Mouse (Mus musculus) ES-E14 (cell line): Measurements from ENCODE around the gene Sec23a. TPM values are rescaled to one million over a fixed set of nuclear protein-coding genes. Genes with fewer than 3 reads are reported as not detected.
A peak's percentile ranks its signal among the peaks of the same experiment; 100 is the strongest.
"Not testable (repeated sequence)": the region's sequence is repeated elsewhere in the genome, so short reads cannot be mapped to it uniquely, and the experiment has no call there.

ENCODE experiments used
- DNase-seq: peaks from one replicate; pipeline ENCODE4 v3.0.0-alpha.2; 2013; ENCODE audit warnings: low read depth, low spot score
- H3K27ac ChIP-seq: 2 replicates; pipeline ENCODE4 v1.5.1; 2012; ENCODE audit warnings: low read depth, mild to moderate bottlenecking, low read length, moderate library complexity, mixed read lengths; ENCODE audit not compliant: poor library complexity, insufficient read depth, severe bottlenecking
- H3K36me3 ChIP-seq: 2 replicates; pipeline ENCODE4 v1.6.1; 2012; ENCODE audit warnings: mild to moderate bottlenecking, low read length, moderate library complexity, mixed read lengths; ENCODE audit not compliant: control insufficient read depth, poor library complexity, insufficient read depth, severe bottlenecking
- H3K4me1 ChIP-seq, 2 experiments: fragments of 150-350 bp in 1 of 2; sonication (generic) in 1 of 2; 2 replicates each; pipeline ENCODE4 v1.6.1; 2012; ENCODE audit warnings: low read length in 2 of 2, mild to moderate bottlenecking in 1 of 2, mixed read lengths in 1 of 2; ENCODE audit not compliant: control insufficient read depth in 2 of 2, insufficient read depth in 2 of 2, poor library complexity in 1 of 2
- H3K4me3 ChIP-seq, 2 experiments: fragments of 150-350 bp in 1 of 2; sonication (generic) in 1 of 2; 2 replicates each; pipeline ENCODE4 v1.5.1; 2012; ENCODE audit warnings: low read length in 2 of 2, low read depth in 1 of 2, mild to moderate bottlenecking in 1 of 2, mixed read lengths in 1 of 2; ENCODE audit not compliant: insufficient read depth in 1 of 2, poor library complexity in 1 of 2, severe bottlenecking in 1 of 2
- H3K9ac ChIP-seq: 2 replicates; pipeline ENCODE4 v1.6.1; 2012; ENCODE audit warnings: low read depth, mild to moderate bottlenecking, low read length, mixed read lengths; ENCODE audit not compliant: poor library complexity, insufficient read depth, severe bottlenecking
- H3K9me3 ChIP-seq: fragments of 150-350 bp; sonication (generic); 2 replicates; pipeline ENCODE4 v1.6.1; 2012; ENCODE audit warnings: low read depth, mild to moderate bottlenecking, low read length; ENCODE audit not compliant: control insufficient read depth, insufficient read depth
- CHD2 ChIP-seq: IDR thresholded peaks from 2 replicates; pipeline ENCODE4 v1.6.1; 2014; ENCODE audit warnings: mild to moderate bottlenecking, low read depth, low read length, inconsistent platforms
- HCFC1 ChIP-seq: IDR thresholded peaks from 2 replicates; pipeline ENCODE4 v1.6.1; 2012; ENCODE audit warnings: low read length, inconsistent platforms, borderline replicate concordance; ENCODE audit not compliant: insufficient read depth
- MAFK ChIP-seq: IDR thresholded peaks from 2 replicates; pipeline ENCODE4 v1.6.1; 2014; ENCODE audit warnings: mild to moderate bottlenecking, low read depth, low read length, inconsistent platforms; ENCODE audit not compliant: insufficient read depth
- ZC3H11A ChIP-seq: IDR thresholded peaks from 2 replicates; pipeline ENCODE4 v1.6.1; 2012; ENCODE audit warnings: low read depth, mild to moderate bottlenecking, inconsistent platforms, low read length, borderline replicate concordance
- ZNF384 ChIP-seq: IDR thresholded peaks from 2 replicates; pipeline ENCODE4 v1.6.1; 2012; ENCODE audit warnings: low read depth, low read length, inconsistent platforms
- in situ Hi-C, 2 experiments: fragments of 600-800 bp; cut with MboI; formaldehyde crosslinking; loops; one replicate each; pipeline ENCODE4 v1.15.1; 2025; ENCODE audit warnings: low sequenced_read_pairs in 2 of 2, inconsistent platforms in 1 of 2; ENCODE audit not compliant: unreplicated experiment in 2 of 2
- total RNA-seq: library from RNA; depleted of rRNA; stranded (reverse); fragments of 300-350 nt; gene quantifications from 2 replicates; pipeline ENCODE4 v1.2.3, GENCODE M21; 2012

Gene Sec23a
- total RNA-seq, 1 experiment = 37.7 TPM

GRCm38 (mm10) chr12:58981178-58981661 lies 30.6 kb downstream of the Sec23a start:
- H3K4me1 ChIP-seq, H3K9me3 ChIP-seq, H3K36me3 ChIP-seq, in situ Hi-C loops, H3K9ac ChIP-seq, H3K4me3 ChIP-seq: not testable (repeated sequence)
- peak; percentile 99 for TF ChIP-seq MAFK
- H3K27ac ChIP-seq = peak overlapping the region; percentile 10; the same call in 1 of the 2 replicates
- peak; percentile 52 for DNase-seq

DNA sequence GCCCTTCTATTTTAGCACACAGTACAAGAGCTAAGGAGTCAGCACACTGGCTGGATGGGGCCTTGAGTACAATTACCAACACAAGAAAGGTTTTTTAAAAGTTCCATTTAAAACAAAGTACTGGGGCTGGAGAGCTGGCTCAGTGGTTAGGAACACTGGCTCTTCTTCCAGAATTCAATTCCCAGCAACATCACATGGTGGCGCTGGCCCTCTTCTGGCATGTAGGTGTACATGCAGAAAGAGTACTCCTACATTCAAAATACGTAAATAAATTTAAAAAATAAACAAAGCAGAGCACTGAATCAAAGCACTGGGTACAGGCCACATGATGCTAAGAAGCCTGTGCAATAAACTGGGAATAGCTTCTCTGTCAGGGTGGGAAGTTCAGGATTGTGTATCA lies 34.9 kb downstream of the Sec23a start:
- Histone ChIP-seq H3K36me3 (no peaks in the 10 kb centered on the region; the same call in 1 of the 2 replicates), H3K4me3 (no peak overlapping the region)
- no peak for TF ChIP-seq HCFC1
- TF ChIP-seq MAFK = no peak
- no peak for TF ChIP-seq ZC3H11A
- TF ChIP-seq ZNF384 = no peak
- no peak for TF ChIP-seq CHD2

DNA sequence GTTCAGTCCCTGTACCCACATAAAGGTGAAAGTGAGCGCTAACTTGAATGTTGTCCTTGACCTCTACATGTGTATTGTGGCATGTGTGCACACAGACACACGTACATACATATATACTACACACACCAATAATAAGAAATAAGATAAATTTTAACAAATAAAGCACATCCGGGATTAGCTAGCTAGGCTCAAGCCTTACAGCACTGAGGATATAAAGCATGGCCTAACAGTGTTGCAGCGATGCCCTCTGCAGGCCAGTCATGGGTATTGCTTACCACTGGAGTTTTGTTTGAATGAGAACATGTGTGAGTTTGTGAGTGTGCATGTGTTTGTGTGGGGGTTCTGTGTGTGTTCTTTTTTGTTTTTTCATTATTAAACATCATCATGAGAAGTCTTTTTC lies 47.2 kb downstream of the Sec23a start:
- TF ChIP-seq ZNF384 (no peak), CHD2 (no peak), MAFK (no peak), ZC3H11A (no peak), HCFC1 (no peak)
- H3K9me3 ChIP-seq = no peaks in the 10 kb centered on the region
- peak; percentile 31 for DNase-seq
- H3K27ac ChIP-seq = no peak overlapping the region
- no peak overlapping the region for H3K4me3 ChIP-seq
- peaks cover 4% of the 10 kb centered on the region; the same call in 1 of the 2 replicates for H3K36me3 ChIP-seq
- in situ Hi-C loops = no loop called here
- no peak overlapping the region for H3K9ac ChIP-seq
- H3K4me1 ChIP-seq = no peaks in the 10 kb centered on the region

More for the DNA sequence above, 34.9 kb downstream of the Sec23a start:
- no peaks in the 10 kb centered on the region for H3K9me3 ChIP-seq
- no peak overlapping the region for H3K27ac ChIP-seq
- peaks cover 0 to 7% of the 10 kb centered on the region in 2 experiments; a peak in 1 of 4 replicates for H3K4me1 ChIP-seq
- peak; percentile 17 for DNase-seq
- in situ Hi-C loops = no loop called here
- H3K9ac ChIP-seq = no peak overlapping the region

DNA sequence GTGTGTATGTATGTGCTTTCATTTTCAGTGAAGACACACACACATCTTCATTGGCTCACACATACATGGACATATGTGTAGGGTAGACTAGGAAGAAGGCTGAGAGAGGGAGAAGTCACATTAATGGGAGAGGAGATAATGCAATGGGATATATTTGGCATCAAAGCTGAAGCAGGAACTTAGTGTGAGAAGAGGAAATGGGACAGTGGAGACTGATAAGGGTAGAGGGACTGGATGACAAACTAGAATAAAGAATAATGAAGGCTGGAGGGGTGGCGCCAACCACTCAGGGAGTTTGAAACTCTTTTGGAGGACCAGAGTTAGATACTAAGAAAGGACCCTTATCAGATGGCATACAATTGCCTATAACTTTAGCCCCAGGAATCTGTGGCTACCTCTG lies 51.0 kb downstream of the Sec23a start:
- no peaks in the 10 kb centered on the region for H3K9me3 ChIP-seq
- in situ Hi-C loops = no loop called here
- H3K9ac ChIP-seq = no peak overlapping the region
- H3K36me3 ChIP-seq = peaks cover 2% of the 10 kb centered on the region
- DNase-seq = no peak
- H3K27ac ChIP-seq = no peak overlapping the region
- no peak overlapping the region for H3K4me3 ChIP-seq
- TF ChIP-seq CHD2 (no peak), HCFC1 (no peak)
- H3K4me1 ChIP-seq = no peaks in the 10 kb centered on the region

- Histone ChIP-seq H3K4me3 (no peak overlapping the region), H3K9me3 (no peaks in the 10 kb centered on the region), H3K36me3 (no peaks in the 10 kb centered on the region; the same call in 1 of the 2 replicates), H3K27ac (no peak overlapping the region), H3K9ac (no peak overlapping the region), H3K4me1 (no peaks in the 10 kb centered on the region)
- TF ChIP-seq HCFC1 (no peak), ZC3H11A (no peak), ZNF384 (no peak), CHD2 (no peak)
- DNase-seq = no peak
- in situ Hi-C loops = no loop called here
Measured at GRCm38 (mm10) chr12:58956624-58957023, 55.2 kb downstream of the Sec23a start.
